In genomic region chr3:51073743-51074319, GRCm38 (mm10) we compare ENCODE assay signal across 14 mouse cellular contexts.
DNase-seq lines count a peak whose midpoint lies in the region; ATAC-seq and TF ChIP-seq lines count a peak whose summit lies in the region.
"Had no signal": no experiment of that assay in that cellular context is flagged by ENCODE, and none has a peak within 500 bp of the region (broad histone marks: within the 10 kb centered on the region; RNA-seq: fewer than 3 reads in every experiment).

No protein-coding gene starts in this region.

- H3K4me3 ChIP-seq in kidney, adult 2 months (ENCODE audit: insufficient read depth, low read depth, low read length): no peak overlapping the region
- H3K4me3 ChIP-seq in neural tube, embryonic 13.5 days: no peak overlapping the region
- no peak overlapping the region for H3K4me3 ChIP-seq in intestine, embryonic 15.5 days (replicated peaks)
- no peak overlapping the region for H3K4me3 ChIP-seq in stomach, postnatal 0 days (ENCODE audit: low read depth, low read length)
- H3K4me3 ChIP-seq: erythroblast, embryonic 14.5 days; megakaryocyte, embryonic 14.5 days had no signal

- no peak for TF ChIP-seq CTCF in kidney, adult 2 months (conservative IDR thresholded peaks at IDR 0.05; ENCODE audit: insufficient read depth, insufficient read length, low read depth, low read length)
- TF ChIP-seq CTCF in stomach, postnatal 0 days (IDR thresholded peaks at IDR 0.05; ENCODE audit: low read depth): no peak

- H3K36me3 ChIP-seq in kidney, adult 2 months (ENCODE audit: control insufficient read depth, insufficient read depth, low read length): no peaks in the 10 kb centered on the region
- H3K36me3 ChIP-seq in neural tube, embryonic 13.5 days: no peaks in the 10 kb centered on the region
- H3K36me3 ChIP-seq in intestine, embryonic 15.5 days: no peaks in the 10 kb centered on the region
- H3K36me3 ChIP-seq in stomach, postnatal 0 days (ENCODE audit: control insufficient read depth, insufficient read depth, low read length): no peaks in the 10 kb centered on the region

- no peak for TF ChIP-seq POLR2A in kidney, adult 2 months (IDR thresholded peaks at IDR 0.05; ENCODE audit: low read depth, low read length)

- 60% methylated on average over 7 of the region's 7 CpGs for WGBS in kidney, adult 2 months
- WGBS in neural tube, embryonic 13.5 days: 77% methylated on average over 7 of the region's 7 CpGs
- WGBS in intestine, embryonic 15.5 days: 50% methylated on average over 7 of the region's 7 CpGs
- 59% methylated on average over 7 of the region's 7 CpGs for WGBS in stomach, postnatal 0 days

- no peak for ATAC-seq in neural tube, embryonic 13.5 days (ENCODE audit: low read depth)
- ATAC-seq in intestine, embryonic 15.5 days: peak; percentile 23; the same call in 1 of the 2 replicates
- ATAC-seq in stomach, postnatal 0 days (ENCODE audit: low FRiP score, low TSS enrichment): no peak

- peak; percentile 26 for DNase-seq in kidney, adult 2 months
- no peak for DNase-seq in kidney, adult 11 months
- DNase-seq in neural tube, embryonic 10.5 days (ENCODE audit: extremely low spot score, low spot score): no peak
- no peak for DNase-seq in stomach, postnatal 0 days (ENCODE audit: low spot score)
- no peak for DNase-seq in right cerebral cortex, postnatal 25 days
- no peak for DNase-seq in ovary, postnatal 10 days (ENCODE audit: low spot score)
- DNase-seq: adrenal gland, postnatal 36 days; cerebellum, postnatal 25 days; heart, postnatal 36 days had no signal

- no peak overlapping the region for H3K9ac ChIP-seq in neural tube, embryonic 13.5 days
- H3K9ac ChIP-seq in intestine, embryonic 15.5 days: no peak overlapping the region
- H3K9ac ChIP-seq in stomach, postnatal 0 days (ENCODE audit: low read length): no peak overlapping the region

- no peak overlapping the region for H3K27ac ChIP-seq in kidney, adult 2 months (ENCODE audit: insufficient read depth, low read depth, low read length)
- H3K27ac ChIP-seq in neural tube, embryonic 13.5 days (replicated peaks): 0 out of 2 replicates have a peak overlapping the region, but pooled peaks have one; percentile 25
- H3K27ac ChIP-seq in intestine, embryonic 15.5 days: peak overlapping the region; percentile 51
- H3K27ac ChIP-seq in stomach, postnatal 0 days (replicated peaks): 0 out of 2 replicates have a peak overlapping the region, but pooled peaks have one; percentile 18

- no peak overlapping the region for H3K4me2 ChIP-seq in neural tube, embryonic 13.5 days
- H3K4me2 ChIP-seq in intestine, embryonic 15.5 days (replicated peaks): no peak overlapping the region
- H3K4me2 ChIP-seq in stomach, postnatal 0 days (replicated peaks; ENCODE audit: low read depth): no peak overlapping the region
- H3K4me2 ChIP-seq: liver, embryonic 11.5 days had no signal

- H3K4me1 ChIP-seq in kidney, adult 2 months (ENCODE audit: control insufficient read depth, insufficient read depth, low read length): no peaks in the 10 kb centered on the region
- H3K4me1 ChIP-seq in neural tube, embryonic 13.5 days (replicated peaks): peaks cover 28% of the 10 kb centered on the region
- peaks cover 9% of the 10 kb centered on the region for H3K4me1 ChIP-seq in intestine, embryonic 15.5 days (replicated peaks)
- H3K4me1 ChIP-seq in stomach, postnatal 0 days (replicated peaks; ENCODE audit: control insufficient read depth, insufficient read depth): 0 out of 2 replicates have a peak, but pooled peaks cover 2% of the 10 kb centered on the region

- H3K9me3 ChIP-seq in neural tube, embryonic 13.5 days: no peaks in the 10 kb centered on the region
- H3K9me3 ChIP-seq in intestine, embryonic 15.5 days: no peaks in the 10 kb centered on the region
- no peaks in the 10 kb centered on the region for H3K9me3 ChIP-seq in stomach, postnatal 0 days (ENCODE audit: control insufficient read depth, low read length)
- H3K9me3 ChIP-seq: megakaryocyte, embryonic 14.5 days had no signal

- no peaks in the 10 kb centered on the region for H3K27me3 ChIP-seq in kidney, adult 2 months (replicated peaks; ENCODE audit: control insufficient read depth, insufficient read depth, low read length)
- no peaks in the 10 kb centered on the region for H3K27me3 ChIP-seq in neural tube, embryonic 13.5 days
- H3K27me3 ChIP-seq in intestine, embryonic 15.5 days (replicated peaks): no peaks in the 10 kb centered on the region
- no peaks in the 10 kb centered on the region for H3K27me3 ChIP-seq in stomach, postnatal 0 days (ENCODE audit: control insufficient read depth, insufficient read depth, low read length)
- H3K27me3 ChIP-seq: megakaryocyte, embryonic 14.5 days had no signal

- no peak for TF ChIP-seq EP300 in stomach, postnatal 0 days (optimal IDR thresholded peaks at IDR 0.05)
